Mouse (Mus musculus) neural tube, embryonic 12.5 days (tissue): Measurements from ENCODE around the gene Epb41l5. TPM values are rescaled to one million over a fixed set of nuclear protein-coding genes. Genes with fewer than 3 reads are reported as not detected.

ENCODE experiments used
- ATAC-seq: fragments of 200-750 bp; cut with Nextera tagmentation; 2 replicates; pipeline ENCODE4 v1.8.0; 2017; ENCODE audit warnings: low read depth, mild to moderate bottlenecking, moderate TSS enrichment, moderate library complexity; ENCODE audit not compliant: low FRiP score
- H3K27ac ChIP-seq: fragments of 300-500 bp; sonication (generic); 2 replicates; pipeline ENCODE4 v1.5.1; 2016
- H3K27me3 ChIP-seq: fragments of 300-500 bp; sonication (generic); replicated peaks from 2 replicates; pipeline ENCODE4 v1.6.1; 2016; ENCODE audit warnings: mild to moderate bottlenecking
- H3K36me3 ChIP-seq: fragments of 300-500 bp; sonication (generic); 2 replicates; pipeline ENCODE4 v1.6.1; 2016; ENCODE audit warnings: mild to moderate bottlenecking
- H3K4me1 ChIP-seq: fragments of 300-500 bp; sonication (generic); 2 replicates; pipeline ENCODE4 v1.6.1; 2016
- H3K4me2 ChIP-seq: fragments of 300-500 bp; sonication (generic); replicated peaks from 2 replicates; pipeline ENCODE4 v1.6.1; 2016; ENCODE audit warnings: mild to moderate bottlenecking
- H3K4me3 ChIP-seq: fragments of 300-500 bp; sonication (generic); 2 replicates; pipeline ENCODE4 v1.5.1; 2016
- H3K9ac ChIP-seq: fragments of 300-500 bp; sonication (generic); 2 replicates; pipeline ENCODE4 v1.6.1; 2016; ENCODE audit warnings: mild to moderate bottlenecking
- H3K9me3 ChIP-seq: fragments of 300-500 bp; sonication (generic); 2 replicates; pipeline ENCODE4 v1.6.1; 2016; ENCODE audit warnings: mild to moderate bottlenecking
- WGBS: fragments of 180-500 bp; shearing (Covaris S2); methylation state at CpG from one replicate; pipeline ENCODE4 v1.1.7; 2016; 5-methylcytosine and 5-hydroxymethylcytosine counted together
- polyA plus RNA-seq: library from polyadenylated mRNA; unstranded; fragments of >200 nt; fragmentation: Nextera tagmentation; extraction: Ambion mirVana; gene quantifications from 2 replicates; pipeline ENCODE4 v1.2.1, GENCODE M21; 2016

The Epb41l5 gene
- polyA plus RNA-seq, 1 experiment from 2014 or later = 23.8 TPM

GRCm38 (mm10) chr1:119525689-119526591 lies 122.9 kb downstream of the Epb41l5 start, which contains the start of gene Tmem185b:
Tmem185b (plus strand) TSS chr1:119526160.
- peaks cover 22% of the 10 kb centered on the region for H3K4me1 ChIP-seq
- peak within 1 kb of the TSS; percentile 90 for H3K4me2 ChIP-seq
- WGBS = 2% methylated on average over 82 of the region's 82 CpGs
- peaks cover 24% of the 10 kb centered on the region for H3K36me3 ChIP-seq
- peak; percentile 98 for ATAC-seq
- peak within 1 kb of the TSS; percentile 57 for H3K27ac ChIP-seq
- peaks cover 9% of the 10 kb centered on the region; the same call in 1 of the 2 replicates for H3K9me3 ChIP-seq
- H3K9ac ChIP-seq = peak within 1 kb of the TSS; percentile 72
- H3K27me3 ChIP-seq = no peaks in the 10 kb centered on the region
- H3K4me3 ChIP-seq = peak within 1 kb of the TSS; percentile 64

- H3K36me3 ChIP-seq = peaks cover 24% of the 10 kb centered on the region
- ATAC-seq = no peak
- H3K4me3 ChIP-seq = peak overlapping the region; percentile 64
- H3K27ac ChIP-seq = no peak overlapping the region
- H3K27me3 ChIP-seq = no peaks in the 10 kb centered on the region
- H3K4me2 ChIP-seq = peak overlapping the region; percentile 90
- 17% methylated on average over 5 of the region's 5 CpGs for WGBS
- H3K9ac ChIP-seq = 0 out of 2 replicates have a peak overlapping the region, but pooled peaks have one; percentile 8
- H3K9me3 ChIP-seq = peaks cover 9% of the 10 kb centered on the region; the same call in 1 of the 2 replicates
- peaks cover 22% of the 10 kb centered on the region for H3K4me1 ChIP-seq
Measured at GRCm38 (mm10) chr1:119525004-119525444, 123.8 kb downstream of the Epb41l5 start.

GRCm38 (mm10) chr1:119523826-119524225 lies 125.0 kb downstream of the Epb41l5 start:
- Histone ChIP-seq H3K27me3 (no peaks in the 10 kb centered on the region), H3K9me3 (peaks cover 9% of the 10 kb centered on the region; the same call in 1 of the 2 replicates), H3K9ac (no peak overlapping the region), H3K4me1 (peaks cover 22% of the 10 kb centered on the region), H3K4me2 (no peak overlapping the region), H3K36me3 (peaks cover 19% of the 10 kb centered on the region), H3K27ac (no peak overlapping the region), H3K4me3 (no peak overlapping the region)
- WGBS = 94% methylated on average over 7 of the region's 7 CpGs
- ATAC-seq = no peak

- Histone ChIP-seq H3K4me2 (no peak overlapping the region), H3K9ac (no peak overlapping the region), H3K9me3 (peaks cover 8% of the 10 kb centered on the region; the same call in 1 of the 2 replicates), H3K36me3 (peaks cover 15% of the 10 kb centered on the region), H3K27me3 (no peaks in the 10 kb centered on the region), H3K4me1 (peaks cover 22% of the 10 kb centered on the region), H3K4me3 (no peak overlapping the region), H3K27ac (no peak overlapping the region)
- ATAC-seq = no peak
- 86% methylated on average over 7 of the region's 7 CpGs for WGBS
Measured at GRCm38 (mm10) chr1:119523369-119523768, 125.4 kb downstream of the Epb41l5 start.

GRCm38 (mm10) chr1:119522726-119523125 lies 126.1 kb downstream of the Epb41l5 start:
- no peak for ATAC-seq
- Histone ChIP-seq H3K27me3 (no peaks in the 10 kb centered on the region), H3K27ac (no peak overlapping the region), H3K9ac (no peak overlapping the region), H3K9me3 (peaks cover 5% of the 10 kb centered on the region; the same call in 1 of the 2 replicates), H3K4me3 (no peak overlapping the region), H3K4me1 (peaks cover 22% of the 10 kb centered on the region), H3K36me3 (peaks cover 10% of the 10 kb centered on the region), H3K4me2 (no peak overlapping the region)
- WGBS = 84% methylated on average over 4 of the region's 4 CpGs

- Histone ChIP-seq H3K9me3 (no peaks in the 10 kb centered on the region), H3K9ac (no peak overlapping the region), H3K36me3 (no peaks in the 10 kb centered on the region), H3K4me2 (no peak overlapping the region), H3K4me1 (peaks cover 19% of the 10 kb centered on the region), H3K27ac (no peak overlapping the region), H3K4me3 (no peak overlapping the region), H3K27me3 (no peaks in the 10 kb centered on the region)
- ATAC-seq = no peak
- 82% methylated on average over 7 of the region's 7 CpGs for WGBS
Measured at GRCm38 (mm10) chr1:119521681-119522080, 127.1 kb downstream of the Epb41l5 start.

- no peak for ATAC-seq
- 37% methylated on average over 2 of the region's 2 CpGs for WGBS
- H3K9ac ChIP-seq = no peak overlapping the region
Measured at GRCm38 (mm10) chr1:119521029-119521428, 127.8 kb downstream of the Epb41l5 start.

GRCm38 (mm10) chr1:119519286-119519685 lies 129.5 kb downstream of the Epb41l5 start:
- H3K9me3 ChIP-seq = no peaks in the 10 kb centered on the region
- H3K4me3 ChIP-seq = no peak overlapping the region
- no peak overlapping the region for H3K9ac ChIP-seq
- ATAC-seq = no peak
- 80% methylated on average over 6 of the region's 6 CpGs for WGBS
- no peak overlapping the region for H3K4me2 ChIP-seq
- no peaks in the 10 kb centered on the region for H3K27me3 ChIP-seq
- H3K27ac ChIP-seq = no peak overlapping the region
- H3K36me3 ChIP-seq = no peaks in the 10 kb centered on the region
- 0 out of 2 replicates have a peak, but pooled peaks cover under 1% of the 10 kb centered on the region for H3K4me1 ChIP-seq

More at GRCm38 (mm10) chr1:119521029-119521428, 127.8 kb downstream of the Epb41l5 start:
- Histone ChIP-seq H3K9me3 (no peaks in the 10 kb centered on the region), H3K4me3 (no peak overlapping the region), H3K27ac (no peak overlapping the region), H3K36me3 (no peaks in the 10 kb centered on the region), H3K27me3 (no peaks in the 10 kb centered on the region), H3K4me1 (peaks cover 14% of the 10 kb centered on the region), H3K4me2 (no peak overlapping the region)

- Histone ChIP-seq H3K4me2 (no peak overlapping the region), H3K27me3 (no peaks in the 10 kb centered on the region), H3K36me3 (no peaks in the 10 kb centered on the region), H3K9ac (no peak overlapping the region), H3K27ac (no peak overlapping the region), H3K9me3 (no peaks in the 10 kb centered on the region), H3K4me1 (no peaks in the 10 kb centered on the region), H3K4me3 (no peak overlapping the region)
- ATAC-seq = no peak
Measured at GRCm38 (mm10) chr1:119518786-119519185, 130.0 kb downstream of the Epb41l5 start.

GRCm38 (mm10) chr1:119518060-119518459 lies 130.7 kb downstream of the Epb41l5 start:
- Histone ChIP-seq H3K9me3 (no peaks in the 10 kb centered on the region), H3K4me2 (no peak overlapping the region), H3K4me3 (no peak overlapping the region), H3K36me3 (no peaks in the 10 kb centered on the region), H3K9ac (no peak overlapping the region), H3K27me3 (no peaks in the 10 kb centered on the region), H3K4me1 (no peaks in the 10 kb centered on the region), H3K27ac (no peak overlapping the region)
- WGBS = 85% methylated on average over 7 of the region's 7 CpGs
- ATAC-seq = no peak

GRCm38 (mm10) chr1:119510857-119511256 lies 137.9 kb downstream of the Epb41l5 start:
- H3K36me3 ChIP-seq = no peaks in the 10 kb centered on the region
- H3K9ac ChIP-seq = no peak overlapping the region
- H3K27me3 ChIP-seq = peaks cover 7% of the 10 kb centered on the region; the same call in 1 of the 2 replicates
- H3K4me1 ChIP-seq = no peaks in the 10 kb centered on the region
- no peaks in the 10 kb centered on the region for H3K9me3 ChIP-seq
- 68% methylated on average over 8 of the region's 8 CpGs for WGBS
- no peak overlapping the region for H3K4me3 ChIP-seq
- ATAC-seq = no peak
- no peak overlapping the region for H3K4me2 ChIP-seq
- H3K27ac ChIP-seq = no peak overlapping the region

- peaks cover 7% of the 10 kb centered on the region; the same call in 1 of the 2 replicates for H3K27me3 ChIP-seq
- 68% methylated on average over 9 of the region's 9 CpGs for WGBS
- H3K27ac ChIP-seq = no peak overlapping the region
- no peak overlapping the region for H3K4me2 ChIP-seq
- no peak overlapping the region for H3K9ac ChIP-seq
- no peaks in the 10 kb centered on the region for H3K4me1 ChIP-seq
- no peaks in the 10 kb centered on the region for H3K9me3 ChIP-seq
- ATAC-seq = no peak
- H3K36me3 ChIP-seq = no peaks in the 10 kb centered on the region
- no peak overlapping the region for H3K4me3 ChIP-seq
Measured at GRCm38 (mm10) chr1:119510409-119510808, 138.4 kb downstream of the Epb41l5 start.
